Mouse (Mus musculus) olfactory bulb, adult 2 months (tissue): ENCODE measurements at regions not wholly inside any gene's neighbourhood (a gene's known extent, or its start where the extent isn't known, plus 50 kb on each side); places are given as distances from the start of the nearest gene placed in this dataset.

Experiments used
- CTCF ChIP-seq: fragments of 200-500 bp; IDR thresholded peaks from 2 replicates; pipeline ENCODE4 v1.5.1; 2012; ENCODE audit warnings: low read depth, mild to moderate bottlenecking, low read length, moderate library complexity; ENCODE audit not compliant: insufficient read depth
- POLR2A ChIP-seq: fragments of 200-500 bp; IDR thresholded peaks from 2 replicates; pipeline ENCODE4 v1.6.1; 2012; ENCODE audit warnings: mild to moderate bottlenecking, low read depth, low read length, moderate library complexity; ENCODE audit not compliant: insufficient read depth

DNA sequence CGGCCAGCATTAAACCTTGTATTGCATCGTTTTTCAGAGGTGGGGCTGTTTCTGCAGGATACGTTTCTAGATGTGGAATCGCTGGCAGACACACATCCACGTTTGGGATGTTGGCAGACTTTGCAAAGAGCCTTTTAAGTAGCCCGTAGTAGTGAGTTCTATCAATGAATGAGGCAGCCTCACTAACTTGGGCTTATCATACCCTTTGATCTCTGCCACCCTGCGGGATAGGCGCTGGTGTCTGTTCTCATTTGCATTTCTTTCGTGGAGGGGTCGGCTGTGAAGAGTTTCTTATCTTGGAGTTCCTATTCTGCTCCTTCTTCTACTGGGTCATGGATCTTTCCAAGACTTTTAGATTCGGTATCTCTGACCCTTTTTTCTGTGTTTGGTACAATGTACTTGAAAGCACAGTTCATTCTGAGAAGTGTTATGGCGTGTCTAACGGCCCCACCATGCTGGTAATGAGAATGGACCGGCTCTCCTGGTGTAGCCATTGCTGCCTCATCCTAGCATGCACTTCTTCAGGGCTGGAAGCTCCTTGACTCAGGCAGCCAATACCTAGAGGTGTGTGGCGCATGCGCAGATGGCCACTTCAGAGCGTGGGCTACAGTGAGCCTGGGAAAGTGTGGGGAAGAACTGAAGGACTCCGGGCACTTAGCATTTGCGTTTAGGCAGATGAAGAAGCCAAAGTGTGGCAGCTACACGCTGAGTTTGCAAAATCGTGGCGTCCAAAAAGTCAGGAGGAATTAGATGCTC, 158.1 kb upstream of the Mrps10 start:
- no peak for TF ChIP-seq CTCF
- no peak for TF ChIP-seq POLR2A
